Mouse (Mus musculus) mouse embryonic stem cell (cell line): ENCODE data around the gene Prap1.
"Not testable (repeated sequence)": the region's sequence is repeated elsewhere in the genome, so short reads cannot be mapped to it uniquely, and the experiment has no call there.

Source experiments
- in situ Hi-C, 2 experiments: fragments of 300-500 bp; cut with MboI; formaldehyde crosslinking; loops; 1 replicate in 1 of 2; 3 replicates in 1 of 2; pipeline ENCODE4 v1.14.3; 2019 to 2020; ENCODE audit warnings: low sequenced_read_pairs in 2 of 2, low pct_unique_long_range_greater_than_20kb in 1 of 2, mixed read lengths in 1 of 2; ENCODE audit not compliant: unreplicated experiment in 1 of 2

The Prap1 gene

GRCm38 (mm10) chr7:140124382-140124781 is 31.2 kb downstream of the Prap1 start:
- in situ Hi-C loops, result no loop called here

GRCm38 (mm10) chr7:140125278-140126021 is 32.3 kb downstream of the Prap1 start:
- in situ Hi-C loops, result no loop called here

DNA sequence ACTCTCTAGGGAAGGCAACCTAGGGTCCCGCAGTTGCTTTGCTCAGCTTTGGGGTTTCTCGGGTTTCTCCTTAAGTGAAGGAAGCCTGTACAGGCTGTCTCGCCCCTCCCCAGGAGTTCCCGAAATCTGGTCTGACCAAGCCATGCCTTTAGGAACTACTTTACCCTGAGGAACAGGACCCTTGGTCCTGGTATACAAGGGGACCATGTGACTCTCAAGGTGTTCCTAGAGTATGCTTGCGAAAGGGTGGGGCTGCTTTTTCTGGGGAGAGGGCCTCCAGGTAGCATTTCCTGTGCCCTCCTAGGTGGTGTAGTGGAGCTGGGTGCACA is 32.8 kb downstream of the Prap1 start:
- in situ Hi-C loops, result no loop called here

GRCm38 (mm10) chr7:140126934-140127333 is 33.7 kb downstream of the Prap1 start:
- in situ Hi-C loops, result no loop called here

DNA sequence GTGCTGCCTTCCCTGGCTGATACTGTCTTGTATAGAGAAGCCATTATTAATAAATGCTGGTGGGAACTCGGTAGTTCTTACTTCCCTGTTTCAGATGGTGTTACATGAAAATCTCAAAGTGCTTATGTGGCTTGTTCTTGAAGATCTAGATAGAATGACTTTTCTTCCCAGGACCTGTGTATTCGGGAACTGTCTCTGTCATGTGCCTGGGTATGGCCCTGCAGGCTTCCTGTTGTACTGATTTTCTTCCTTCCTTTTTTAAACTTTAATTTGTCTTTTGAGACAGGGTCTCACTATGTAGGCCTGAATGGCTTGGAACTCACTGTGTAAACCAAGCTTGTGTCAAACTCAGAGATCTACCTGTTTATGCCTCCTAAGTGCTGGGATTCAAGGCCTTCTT is 34.7 kb downstream of the Prap1 start:
- in situ Hi-C loops, result no loop called here

DNA sequence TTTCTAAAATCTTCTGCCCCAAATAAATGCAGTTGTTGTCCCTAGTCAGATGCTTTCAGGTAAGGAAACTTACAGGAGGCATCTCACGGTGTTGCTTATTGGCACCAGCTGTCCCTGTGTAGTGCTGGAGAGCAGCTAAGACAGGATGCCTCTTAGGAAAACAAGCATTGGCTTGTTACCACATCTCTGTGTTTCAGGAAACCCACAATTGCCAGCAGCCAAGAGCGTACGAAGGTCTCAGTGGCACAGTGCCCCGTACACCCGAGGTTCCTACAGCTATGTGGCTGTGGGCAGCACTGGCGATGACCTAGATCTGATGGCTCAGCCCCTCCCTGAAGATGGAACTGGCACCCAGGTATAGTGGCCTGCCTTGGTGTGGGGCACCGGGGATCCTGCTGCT is 39.0 kb downstream of the Prap1 start:
- in situ Hi-C loops, result not testable (repeated sequence)

DNA sequence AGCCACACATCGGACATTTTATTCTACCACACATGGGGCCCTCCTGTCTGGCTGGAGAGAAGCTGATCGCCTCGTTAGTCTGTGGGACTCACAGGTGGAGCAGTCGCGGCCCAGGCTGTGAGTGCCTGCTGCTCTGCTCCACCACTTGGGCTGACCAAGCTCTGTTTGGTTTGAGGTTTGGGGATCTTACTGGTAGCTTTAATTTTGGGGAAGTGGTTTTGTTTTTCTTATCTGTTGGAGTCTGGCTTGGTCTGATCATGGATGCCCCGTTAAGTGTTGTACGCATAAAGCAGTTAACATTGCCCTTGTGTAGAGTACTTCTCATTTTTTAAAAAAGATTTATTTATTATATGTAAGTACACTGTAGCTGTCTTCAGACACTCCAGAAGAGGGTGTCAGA is 40.8 kb downstream of the Prap1 start:
- in situ Hi-C loops, result not testable (repeated sequence)

DNA sequence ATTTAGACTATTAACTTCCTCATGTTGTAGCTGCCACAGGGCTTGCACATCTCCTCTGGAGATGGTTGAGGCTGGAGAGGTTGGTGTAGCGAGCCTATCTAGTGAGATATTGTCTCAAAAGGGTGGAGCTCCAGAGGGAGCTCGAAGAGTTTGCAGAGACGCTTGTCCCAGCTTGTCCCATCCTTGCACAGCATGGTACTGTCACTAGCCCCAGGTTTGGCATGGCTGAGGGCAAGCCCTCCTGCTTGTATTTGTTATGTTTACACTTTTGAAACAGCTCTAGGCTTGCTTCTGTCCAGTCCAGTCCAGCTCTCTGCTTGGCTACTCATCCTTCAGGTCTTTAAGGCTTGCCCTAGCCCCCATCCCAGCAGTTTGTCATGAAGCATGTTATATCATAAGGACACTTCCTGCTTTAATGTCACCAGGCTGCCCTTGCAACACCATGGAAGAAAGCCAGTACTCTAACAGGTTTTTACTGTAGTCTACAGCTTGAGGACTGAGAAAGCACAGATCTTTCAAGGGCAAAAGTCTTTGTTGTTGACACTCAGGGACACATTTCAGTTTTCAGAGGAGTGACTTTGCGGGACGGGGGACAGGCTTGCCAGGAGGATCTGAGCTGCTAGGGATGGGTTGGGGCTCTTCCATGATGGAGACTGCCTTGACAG is 42.0 kb downstream of the Prap1 start:
- in situ Hi-C loops, result no loop called here

DNA sequence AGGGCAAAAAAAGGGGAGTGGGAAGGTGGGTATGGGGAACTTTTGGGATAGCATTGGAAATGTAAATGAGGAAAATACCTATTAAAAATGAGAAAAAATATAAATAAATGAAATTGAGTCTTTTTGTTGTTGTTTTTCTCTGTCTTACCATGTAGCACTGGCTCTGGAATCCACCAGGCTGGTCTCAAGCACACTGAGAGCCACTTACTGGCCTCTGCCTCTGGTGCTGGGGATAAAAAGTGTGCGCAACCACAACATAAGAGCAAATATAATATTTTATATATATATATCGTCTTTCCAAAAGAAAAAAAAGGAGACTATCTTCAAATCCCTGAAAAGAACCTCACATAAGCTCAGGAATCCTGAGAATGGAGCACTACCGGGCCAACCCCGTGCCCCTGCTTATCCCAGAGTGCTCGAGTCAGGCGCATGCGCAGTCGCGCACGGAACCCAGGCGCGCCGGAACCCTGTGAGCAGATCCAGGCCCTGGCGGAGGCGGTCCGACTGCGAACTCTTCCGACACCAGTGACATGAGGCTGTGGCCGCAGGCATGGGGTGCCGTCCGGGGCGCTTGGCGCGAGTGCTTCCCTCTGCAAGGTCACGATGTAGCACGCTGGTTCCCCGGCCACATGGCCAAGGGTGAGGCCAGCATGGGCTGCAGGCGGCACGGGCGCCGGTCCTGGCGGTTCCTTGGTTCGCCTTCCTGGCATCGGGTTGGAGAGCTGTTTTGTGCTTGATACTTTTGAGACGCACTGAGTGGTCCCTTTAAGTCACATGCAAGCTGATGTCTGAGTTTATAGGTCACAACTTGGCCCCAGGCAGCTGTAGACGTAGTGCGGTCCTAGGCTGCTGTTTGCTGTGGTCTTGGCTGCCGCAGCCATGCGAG is 44.2 kb downstream of the Prap1 start, which contains the start of gene Mtg1:
Mtg1 (plus strand) TSS at position 430 of the 886 bp plus-strand sequence.
- in situ Hi-C loops, result no loop called here

DNA sequence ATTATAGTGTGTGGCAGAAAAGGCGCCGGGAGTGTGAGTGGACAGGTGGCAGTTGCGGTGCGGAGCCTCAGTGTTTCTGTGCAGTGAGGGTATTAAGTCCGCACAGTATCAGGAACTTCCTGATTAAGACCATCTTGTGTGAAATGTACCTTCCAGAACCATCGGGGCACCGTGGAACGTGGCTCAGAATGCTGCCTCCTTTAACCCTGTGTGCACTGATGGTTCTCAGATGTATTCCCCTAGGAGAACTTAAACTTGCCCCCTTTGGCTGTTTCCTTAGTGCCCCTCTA is 44.8 kb downstream of the Prap1 start:
- in situ Hi-C loops, result no loop called here

DNA sequence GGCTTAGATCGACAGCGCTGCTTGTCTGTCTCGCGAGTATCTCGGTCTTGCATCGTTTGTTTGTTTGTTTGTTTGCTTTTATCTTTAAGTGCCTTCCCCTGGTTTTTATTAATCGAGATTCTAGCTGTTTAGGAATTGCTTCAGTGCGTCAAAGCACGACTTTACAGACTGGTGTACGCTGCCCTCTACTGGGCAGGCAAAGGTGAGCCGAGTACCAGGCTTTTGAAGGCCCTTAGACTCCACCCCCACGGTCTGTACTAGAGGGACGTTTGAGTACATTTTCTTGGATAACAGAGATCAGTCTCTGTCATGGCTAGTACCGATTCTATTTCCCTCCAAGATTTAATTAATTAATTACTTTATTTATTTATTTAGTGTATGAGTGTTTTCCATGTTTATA is 48.2 kb downstream of the Prap1 start:
- in situ Hi-C loops, result no loop called here

GRCm38 (mm10) chr7:140144550-140144949 is 51.4 kb downstream of the Prap1 start:
- in situ Hi-C loops, result no loop called here
